Mouse (Mus musculus): ENCODE data around the gene Spata32.

GRCm38 (mm10) chr11:103244856-103245255 lies 26.6 kb upstream of the Spata32 start:
- TF ChIP-seq GATA1 (IDR thresholded peaks at IDR 0.05; ENCODE audit: low read length): no peak
- no peak for TF ChIP-seq TAL1 (IDR thresholded peaks at IDR 0.05; ENCODE audit: low read length)

All from erythroblast, embryonic 14.5 days (primary cell).